Comparison of ENCODE assay signal across 1 mouse cellular context in genomic region chr11:100399727-100400538, GRCm38 (mm10).
A peak's percentile ranks its signal among the peaks of the same experiment; 100 is the strongest.
TF ChIP-seq lines count a peak whose summit lies in the region.

No protein-coding gene starts in this region.

TF ChIP-seq in MEL, 35 proteins besides CTCF, POLR2A, EP300 and RAD21 (continued from another document):
- TF ChIP-seq CHD2 (IDR thresholded peaks at IDR 0.05; ENCODE audit: low read length) (no peak), MAFK (IDR thresholded peaks at IDR 0.05; ENCODE audit: borderline replicate concordance, low read depth, low read length) (no peak), MEF2A (IDR thresholded peaks at IDR 0.05; ENCODE audit: extremely low read depth, insufficient replicate concordance, low read depth, low read length, poor library complexity, severe bottlenecking) (no peak), HCFC1 (IDR thresholded peaks at IDR 0.05; ENCODE audit: low read depth, low read length) (0 out of 2 replicates have a peak, but pooled peaks have one; percentile 13), NRF1 (IDR thresholded peaks at IDR 0.05; ENCODE audit: insufficient read depth, low read depth, low read length, poor library complexity, severe bottlenecking) (no peak), UBTF (IDR thresholded peaks at IDR 0.05; ENCODE audit: borderline replicate concordance, insufficient read depth, low read depth, low read length) (no peak), SMC3 (IDR thresholded peaks at IDR 0.05; ENCODE audit: low read depth, low read length) (no peak), ZC3H11A (IDR thresholded peaks at IDR 0.05; ENCODE audit: low read depth, low read length) (no peak), USF2 (IDR thresholded peaks at IDR 0.05; ENCODE audit: borderline replicate concordance in 1 of 2, insufficient read depth in 1 of 2, low read depth in 1 of 2, low read length in 2 of 2) (no peak), ZNF384 (IDR thresholded peaks at IDR 0.05; ENCODE audit: low read depth, low read length) (no peak), MAX (IDR thresholded peaks at IDR 0.05; ENCODE audit: low read length) (0 out of 2 replicates have a peak, but pooled peaks have one; percentile 20), NELFE (IDR thresholded peaks at IDR 0.05; ENCODE audit: low read depth, low read length) (0 out of 2 replicates have a peak, but pooled peaks have one; percentile 13), BHLHE40 (IDR thresholded peaks at IDR 0.05; ENCODE audit: borderline replicate concordance, low read depth, low read length) (no peak), RCOR1 (IDR thresholded peaks at IDR 0.05; ENCODE audit: low read depth, low read length) (no peak; the same call in 1 of the 2 replicates), GABPA (IDR thresholded peaks at IDR 0.05; ENCODE audit: low read depth, low read length) (no peak), SIN3A (IDR thresholded peaks at IDR 0.05; ENCODE audit: low read length) (peak; percentile 11; the same call in 1 of the 2 replicates), ZMIZ1 (IDR thresholded peaks at IDR 0.05; ENCODE audit: low read depth, low read length) (no peak)
